ENCODE assay signal across 11 mouse cellular contexts in genomic region chr13:99606606-99606990, GRCm38 (mm10).
A peak's percentile ranks its signal among the peaks of the same experiment; 100 is the strongest.
DNase-seq lines count a peak whose midpoint lies in the region; ATAC-seq and TF ChIP-seq lines count a peak whose summit lies in the region.
"Had no signal": no experiment of that assay in that cellular context is flagged by ENCODE, and none has a peak within 500 bp of the region (broad histone marks: within the 10 kb centered on the region; RNA-seq: fewer than 3 reads in every experiment).

No protein-coding gene starts in this region.

- TF ChIP-seq RAD21 in MEL (IDR thresholded peaks at IDR 0.05; ENCODE audit: low read depth, low read length): no peak

- H3K4me2 ChIP-seq in kidney, embryonic 15.5 days: no peak overlapping the region
- H3K4me2 ChIP-seq: embryonic facial prominence, embryonic 15.5 days; liver, embryonic 13.5 days had no signal

- TF ChIP-seq EP300 in MEL (IDR thresholded peaks at IDR 0.05; ENCODE audit: low read depth in 1 of 2, low read length in 2 of 2): no peak

- no peak for TF ChIP-seq POLR2A in kidney, adult 2 months (IDR thresholded peaks at IDR 0.05; ENCODE audit: low read depth, low read length)
- TF ChIP-seq POLR2A in MEL (IDR thresholded peaks at IDR 0.05; ENCODE audit: control insufficient read depth in 1 of 2, insufficient read depth in 1 of 2, low read depth in 1 of 2, low read length in 2 of 2, poor library complexity in 1 of 2): no peak

- H3K4me1 ChIP-seq in kidney, adult 2 months (ENCODE audit: control insufficient read depth, insufficient read depth, low read length): no peaks in the 10 kb centered on the region
- H3K4me1 ChIP-seq in kidney, embryonic 15.5 days: no peaks in the 10 kb centered on the region
- H3K4me1 ChIP-seq in MEL (ENCODE audit: control insufficient read depth in 1 of 2, insufficient read depth in 2 of 2, low read length in 2 of 2): no peaks in the 10 kb centered on the region
- H3K4me1 ChIP-seq: liver, embryonic 13.5 days had no signal

- H3K27me3 ChIP-seq in kidney, adult 2 months (replicated peaks; ENCODE audit: control insufficient read depth, insufficient read depth, low read length): no peaks in the 10 kb centered on the region
- no peaks in the 10 kb centered on the region for H3K27me3 ChIP-seq in kidney, embryonic 15.5 days
- no peaks in the 10 kb centered on the region for H3K27me3 ChIP-seq in MEL (ENCODE audit: control insufficient read depth in 1 of 2, insufficient read depth in 2 of 2, low read length in 2 of 2)
- H3K27me3 ChIP-seq: embryonic facial prominence, embryonic 15.5 days; liver, embryonic 13.5 days had no signal

- no peak overlapping the region for H3K4me3 ChIP-seq in kidney, adult 2 months (ENCODE audit: insufficient read depth, low read depth, low read length)
- no peak overlapping the region for H3K4me3 ChIP-seq in kidney, embryonic 15.5 days (replicated peaks)
- no peak overlapping the region for H3K4me3 ChIP-seq in MEL (ENCODE audit: control insufficient read depth in 1 of 2, insufficient read depth in 1 of 2, low read depth in 2 of 2, low read length in 2 of 2)
- H3K4me3 ChIP-seq: embryonic facial prominence, embryonic 15.5 days; liver, embryonic 13.5 days had no signal

- no peaks in the 10 kb centered on the region for H3K36me3 ChIP-seq in kidney, adult 2 months (ENCODE audit: control insufficient read depth, insufficient read depth, low read length)
- H3K36me3 ChIP-seq in kidney, embryonic 15.5 days: no peaks in the 10 kb centered on the region
- H3K36me3 ChIP-seq in MEL (ENCODE audit: control insufficient read depth in 1 of 2, insufficient read depth in 2 of 2, low read length in 2 of 2): no peaks in the 10 kb centered on the region
- H3K36me3 ChIP-seq: embryonic facial prominence, embryonic 15.5 days; liver, embryonic 13.5 days had no signal

- H3K9ac ChIP-seq in kidney, embryonic 15.5 days: no peak overlapping the region
- no peak overlapping the region for H3K9ac ChIP-seq in MEL (ENCODE audit: control insufficient read depth, low read depth, low read length, poor library complexity, severe bottlenecking)
- H3K9ac ChIP-seq: embryonic facial prominence, embryonic 15.5 days; liver, embryonic 13.5 days had no signal

- 60% methylated on average over 1 of the region's 1 CpGs for WGBS in kidney, adult 2 months
- 42% methylated on average over 1 of the region's 1 CpGs for WGBS in kidney, embryonic 15.5 days

- TF ChIP-seq CTCF in kidney, adult 2 months (conservative IDR thresholded peaks at IDR 0.05; ENCODE audit: insufficient read depth, insufficient read length, low read depth, low read length): peak; percentile 22; the same call in 1 of the 2 replicates
- TF ChIP-seq CTCF in MEL (IDR thresholded peaks at IDR 0.05 in 2 of 3, conservative IDR thresholded peaks at IDR 0.05 in 1 of 3; ENCODE audit: control insufficient read depth in 1 of 3, insufficient read depth in 1 of 3, low read depth in 2 of 3, low read length in 3 of 3, poor library complexity in 1 of 3, severe bottlenecking in 1 of 3): no peak; a peak in 1 of 6 replicates

- H3K27ac ChIP-seq in kidney, adult 2 months (ENCODE audit: insufficient read depth, low read depth, low read length): no peak overlapping the region
- no peak overlapping the region for H3K27ac ChIP-seq in kidney, embryonic 15.5 days
- no peak overlapping the region for H3K27ac ChIP-seq in MEL (ENCODE audit: control insufficient read depth, low read depth, low read length)
- H3K27ac ChIP-seq: embryonic facial prominence, embryonic 15.5 days; liver, embryonic 13.5 days had no signal

- DNase-seq in cerebellum, postnatal 10 days: peak; percentile 34 to 39
- DNase-seq in cerebellum, adult 11-12 months: no peak
- peak; percentile 40 for DNase-seq in kidney, adult 2 months
- DNase-seq in MEL (ENCODE audit: low read depth, low spot score): peak; percentile 2
- DNase-seq in kidney, postnatal 36 days: peak; percentile 20 to 52
- no peak for DNase-seq in spleen, postnatal 10 days (ENCODE audit: low spot score in 2 of 2)
- DNase-seq: liver, embryonic 13.5 days had no signal

- H3K79me2 ChIP-seq in MEL (ENCODE audit: control insufficient read depth, insufficient read depth, low read length, poor library complexity): no peaks in the 10 kb centered on the region

- H3K9me3 ChIP-seq in kidney, embryonic 15.5 days (replicated peaks): no peaks in the 10 kb centered on the region
- H3K9me3 ChIP-seq in MEL (replicated peaks; ENCODE audit: insufficient read depth, low read length): no peaks in the 10 kb centered on the region
- H3K9me3 ChIP-seq: embryonic facial prominence, embryonic 15.5 days; liver, embryonic 13.5 days had no signal

- ATAC-seq in kidney, embryonic 15.5 days (replicated peaks; ENCODE audit: low FRiP score): no peak
- ATAC-seq in erythroblast, adult 5-6 weeks (replicated peaks; ENCODE audit: low FRiP score, poor library complexity, severe bottlenecking): no peak
- ATAC-seq: midbrain, embryonic 16.5 days had no signal

TF ChIP-seq in MEL, 35 proteins besides CTCF, POLR2A, EP300 and RAD21:
- no peak for TF ChIP-seq CHD2 (IDR thresholded peaks at IDR 0.05; ENCODE audit: low read length)
- TF ChIP-seq MYB (IDR thresholded peaks at IDR 0.05; ENCODE audit: low read depth, low read length): no peak
- TF ChIP-seq SIN3A (IDR thresholded peaks at IDR 0.05; ENCODE audit: low read length): no peak
- no peak for TF ChIP-seq NELFE (IDR thresholded peaks at IDR 0.05; ENCODE audit: low read depth, low read length)
- no peak for TF ChIP-seq CHD1 (IDR thresholded peaks at IDR 0.05; ENCODE audit: low read depth, low read length)
- no peak for TF ChIP-seq RCOR1 (IDR thresholded peaks at IDR 0.05; ENCODE audit: low read depth, low read length)

Comparison
In these comparisons a context has a peak if more than half of its experiments do, and no peak if none do; other contexts are left out.
1. DNase-seq: peak in cerebellum, postnatal 10 days (2 of 2), kidney, adult 2 months (single experiment), MEL (single experiment) and kidney, postnatal 36 days (2 of 2); none in cerebellum, adult 11-12 months (single experiment) and spleen, postnatal 10 days (0 of 2).